Mouse (Mus musculus) cerebellum, adult 2 months (tissue): ENCODE measurements around the gene Gbp7. TPM values are rescaled to one million over a fixed set of nuclear protein-coding genes. Genes with fewer than 3 reads are reported as not detected.
"Not testable (repeated sequence)": the region's sequence is repeated elsewhere in the genome, so short reads cannot be mapped to it uniquely, and the experiment has no call there.

ENCODE experiments used
- DNase-seq, 2 experiments: peaks; one replicate each; pipeline ENCODE4 v3.0.0; 2021
- H3K27ac ChIP-seq: fragments of 200-500 bp; 2 replicates; pipeline ENCODE4 v1.5.1; 2012; ENCODE audit warnings: low read length, control low read depth, inconsistent platforms; ENCODE audit not compliant: insufficient read depth
- H3K27me3 ChIP-seq: fragments of 200-500 bp; 2 replicates; pipeline ENCODE4 v1.6.1; 2012; ENCODE audit warnings: inconsistent platforms, mild to moderate bottlenecking, low read length, moderate library complexity; ENCODE audit not compliant: control insufficient read depth, insufficient read depth
- H3K4me1 ChIP-seq: fragments of 200-500 bp; 2 replicates; pipeline ENCODE4 v1.6.1; 2011; ENCODE audit warnings: low read length; ENCODE audit not compliant: control insufficient read depth, insufficient read depth
- H3K4me3 ChIP-seq: fragments of 200-500 bp; replicated peaks from 2 replicates; pipeline ENCODE3; 2011; ENCODE audit warnings: mild to moderate bottlenecking, low read depth, low read length, control low read depth; ENCODE audit not compliant: insufficient read depth
- CTCF ChIP-seq: fragments of 200-500 bp; IDR thresholded peaks from 2 replicates; pipeline ENCODE4 v1.5.1; 2011; ENCODE audit warnings: low read depth, mild to moderate bottlenecking, control low read depth, low read length, moderate library complexity, borderline replicate concordance; ENCODE audit not compliant: insufficient read depth
- POLR2A ChIP-seq: fragments of 200-500 bp; IDR thresholded peaks from 2 replicates; pipeline ENCODE4 v1.6.1; 2011; ENCODE audit warnings: low read length, control low read depth, borderline replicate concordance; ENCODE audit not compliant: insufficient read depth
- WGBS: fragments of 180-500 bp; shearing (Covaris S2); methylation state at CpG from one replicate; pipeline ENCODE4 v1.1.7; 2018; 5-methylcytosine and 5-hydroxymethylcytosine counted together
- polyA plus RNA-seq: library from polyadenylated mRNA; depleted of rRNA; stranded (reverse); fragments of >200 nt; gene quantifications from 2 replicates; pipeline ENCODE4 v1.2.3, GENCODE M21; 2012

The Gbp7 gene
- polyA plus RNA-seq, 1 experiment = 1.7 TPM

DNA sequence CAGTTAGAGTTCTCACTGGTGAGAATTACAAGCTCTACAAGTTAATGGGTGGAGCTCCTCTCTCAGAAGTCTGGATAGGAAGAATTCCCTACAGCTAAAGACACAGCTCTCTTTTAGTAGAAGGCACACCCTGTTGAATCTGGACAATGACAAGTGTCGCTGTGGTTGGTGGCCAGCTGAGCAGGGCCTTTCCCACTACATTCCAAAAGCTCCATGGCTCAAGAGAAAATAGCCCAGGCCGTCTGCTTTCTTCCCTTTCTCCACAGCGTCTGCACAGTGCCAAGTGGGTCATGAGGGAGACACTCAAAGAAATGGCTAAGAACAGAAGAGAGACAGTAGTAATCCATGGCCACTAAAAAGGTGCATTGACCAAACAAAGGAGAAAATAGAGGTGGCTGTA is 2.0 kb upstream of the Gbp7 start:
- H3K4me3 ChIP-seq = no peak overlapping the region
- TF ChIP-seq POLR2A (no peak), CTCF (no peak)
- WGBS = 75% methylated on average over 3 of the region's 3 CpGs
- H3K27me3 ChIP-seq = no peaks in the 10 kb centered on the region; the same call in 1 of the 2 replicates
- no peak overlapping the region for H3K27ac ChIP-seq
- no peak for DNase-seq
- H3K4me1 ChIP-seq = no peaks in the 10 kb centered on the region; the same call in 1 of the 2 replicates

DNA sequence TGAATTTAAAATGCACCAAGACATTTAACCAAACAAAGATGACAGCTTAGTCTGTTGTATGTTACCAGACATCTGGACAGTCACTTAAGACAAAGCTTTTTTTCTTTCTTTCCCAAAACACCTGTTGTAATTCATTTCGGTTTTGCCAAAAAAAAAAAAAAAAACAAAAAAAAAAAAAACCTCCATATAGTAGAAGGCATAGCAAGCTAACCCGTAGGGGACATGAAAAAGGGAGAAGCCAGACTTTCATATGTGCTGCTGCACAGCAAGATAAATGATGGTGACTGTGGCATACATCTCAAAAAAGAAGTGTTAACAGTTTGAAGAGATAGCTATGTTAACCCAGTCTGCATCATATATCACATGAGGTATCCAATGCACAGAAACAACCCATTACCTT is 545 bp upstream of the Gbp7 start:
- TF ChIP-seq CTCF (no peak), POLR2A (no peak)
- WGBS = 35% methylated on average over 2 of the region's 2 CpGs
- no peaks in the 10 kb centered on the region; the same call in 1 of the 2 replicates for H3K27me3 ChIP-seq
- no peak for DNase-seq
- H3K4me3 ChIP-seq = no peak overlapping the region
- no peaks in the 10 kb centered on the region; the same call in 1 of the 2 replicates for H3K4me1 ChIP-seq
- no peak overlapping the region for H3K27ac ChIP-seq

DNA sequence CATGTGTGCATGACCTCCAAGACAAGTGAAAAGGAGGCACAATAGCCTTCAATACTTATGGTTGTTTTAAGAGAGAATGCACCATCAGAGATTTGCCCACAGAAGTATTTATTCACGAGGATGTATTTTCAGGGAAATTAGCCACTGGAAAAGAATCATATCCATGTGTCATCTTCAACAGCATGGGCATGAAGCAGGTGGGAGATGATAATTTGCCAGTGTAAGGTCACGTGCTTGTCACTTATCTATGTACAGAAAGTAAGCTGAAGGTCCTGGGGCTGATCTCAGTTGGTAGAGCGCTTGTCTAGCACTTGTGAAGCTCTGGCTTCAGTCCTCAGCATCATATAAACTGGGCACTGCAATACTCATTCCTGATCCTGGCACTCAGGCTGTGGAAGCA is 1.5 kb downstream of the Gbp7 start:
- Histone ChIP-seq H3K4me1 (no peaks in the 10 kb centered on the region; the same call in 1 of the 2 replicates), H3K27me3 (no peaks in the 10 kb centered on the region; the same call in 1 of the 2 replicates), H3K27ac (no peak overlapping the region), H3K4me3 (no peak overlapping the region)
- WGBS = 95% methylated on average over 3 of the region's 3 CpGs
- TF ChIP-seq POLR2A (no peak), CTCF (no peak)
- DNase-seq = no peak

DNA sequence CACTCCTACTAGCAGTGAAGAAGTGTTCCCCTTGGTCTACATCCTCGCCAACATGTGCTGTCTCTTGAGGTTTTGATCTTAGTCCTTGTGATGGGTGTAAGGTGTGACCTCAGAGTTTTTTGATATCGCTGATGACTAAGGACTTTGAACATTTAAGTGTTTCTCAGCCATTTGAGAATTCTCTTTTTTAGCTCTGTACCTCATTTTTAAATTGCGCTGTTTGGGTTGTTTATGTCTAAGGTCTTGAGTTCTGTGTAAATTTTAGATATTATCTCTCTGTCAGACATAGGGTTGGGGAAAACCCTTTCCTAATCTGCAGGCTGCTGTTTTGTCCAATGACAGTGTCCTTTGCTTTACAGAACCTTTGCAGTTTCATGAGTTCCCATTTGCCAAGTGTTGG is 3.0 kb downstream of the Gbp7 start:
- WGBS = 98% methylated on average over 3 of the region's 3 CpGs
- no peaks in the 10 kb centered on the region; the same call in 1 of the 2 replicates for H3K4me1 ChIP-seq
- TF ChIP-seq CTCF (no peak), POLR2A (no peak)
- no peak for DNase-seq
- H3K4me3 ChIP-seq = no peak overlapping the region
- H3K27ac ChIP-seq = no peak overlapping the region
- H3K27me3 ChIP-seq = no peaks in the 10 kb centered on the region; the same call in 1 of the 2 replicates

DNA sequence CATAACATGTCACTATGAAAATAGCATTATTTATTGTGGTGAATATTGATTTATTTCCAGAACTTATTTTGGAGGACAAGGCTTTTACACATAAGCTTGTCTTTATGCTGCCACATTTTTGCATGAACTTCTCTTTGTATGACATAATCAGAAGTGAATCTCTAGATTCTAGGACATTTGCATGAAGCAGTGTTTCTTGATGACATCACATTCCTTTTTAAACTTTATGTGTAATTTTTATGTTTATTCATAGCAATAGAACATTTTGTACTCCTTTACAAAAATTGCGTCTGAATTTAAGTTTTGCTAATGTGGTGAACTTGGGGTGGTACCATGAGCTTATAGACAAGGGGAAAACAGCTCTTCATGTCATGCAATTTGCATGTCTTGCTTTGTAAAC is 5.5 kb downstream of the Gbp7 start:
- H3K4me3 ChIP-seq = no peak overlapping the region
- WGBS = 83% methylated on average over 1 of the region's 1 CpGs
- H3K4me1 ChIP-seq = no peaks in the 10 kb centered on the region
- TF ChIP-seq POLR2A (no peak), CTCF (no peak)
- DNase-seq = no peak
- no peaks in the 10 kb centered on the region; the same call in 1 of the 2 replicates for H3K27me3 ChIP-seq
- H3K27ac ChIP-seq = no peak overlapping the region

DNA sequence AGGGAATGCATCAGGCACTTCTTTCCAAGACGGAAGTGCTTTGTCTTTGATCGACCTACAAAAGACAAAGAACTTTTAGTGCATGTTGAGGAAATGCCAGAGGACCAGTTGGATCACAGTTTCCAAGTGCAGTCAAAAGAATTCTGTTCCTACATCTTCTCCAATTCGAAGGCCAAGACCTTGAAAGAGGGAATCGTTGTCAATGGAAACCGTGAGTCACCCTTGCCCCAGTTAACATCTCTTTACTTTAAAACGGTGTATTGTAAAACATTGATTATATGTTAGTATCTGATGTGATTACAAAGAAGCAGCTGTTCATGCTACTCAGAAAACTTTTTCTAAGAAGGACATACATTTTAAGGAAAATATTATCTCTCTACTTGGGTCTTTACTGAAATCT is 11.2 kb downstream of the Gbp7 start:
- TF ChIP-seq POLR2A (no peak), CTCF (no peak)
- no peak overlapping the region for H3K27ac ChIP-seq
- no peaks in the 10 kb centered on the region for H3K4me1 ChIP-seq
- no peak for DNase-seq
- H3K4me3 ChIP-seq = no peak overlapping the region
- 86% methylated on average over 6 of the region's 6 CpGs for WGBS
- no peaks in the 10 kb centered on the region for H3K27me3 ChIP-seq

DNA sequence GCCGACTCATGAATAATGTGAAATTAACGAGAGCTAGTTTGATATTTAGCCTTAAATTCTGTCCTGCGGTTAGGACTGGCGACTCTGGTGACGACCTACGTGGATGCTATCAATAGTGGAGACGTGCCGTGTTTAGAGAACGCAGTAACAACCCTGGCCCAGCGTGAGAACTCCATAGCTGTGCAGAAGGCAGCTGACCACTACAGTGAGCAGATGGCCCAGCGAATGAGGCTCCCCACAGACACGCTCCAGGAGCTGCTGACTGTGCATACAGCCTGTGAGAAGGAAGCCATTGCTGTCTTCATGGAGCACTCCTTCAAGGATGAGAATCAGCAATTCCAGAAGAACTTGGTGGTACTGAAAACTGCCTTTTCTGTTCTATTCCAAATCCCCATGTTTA is 12.6 kb downstream of the Gbp7 start:
- H3K27me3 ChIP-seq, H3K4me3 ChIP-seq, H3K27ac ChIP-seq, H3K4me1 ChIP-seq: not testable (repeated sequence)
- 25% methylated on average over 12 of the region's 12 CpGs for WGBS
- peak; percentile 18 to 44 for DNase-seq

DNA sequence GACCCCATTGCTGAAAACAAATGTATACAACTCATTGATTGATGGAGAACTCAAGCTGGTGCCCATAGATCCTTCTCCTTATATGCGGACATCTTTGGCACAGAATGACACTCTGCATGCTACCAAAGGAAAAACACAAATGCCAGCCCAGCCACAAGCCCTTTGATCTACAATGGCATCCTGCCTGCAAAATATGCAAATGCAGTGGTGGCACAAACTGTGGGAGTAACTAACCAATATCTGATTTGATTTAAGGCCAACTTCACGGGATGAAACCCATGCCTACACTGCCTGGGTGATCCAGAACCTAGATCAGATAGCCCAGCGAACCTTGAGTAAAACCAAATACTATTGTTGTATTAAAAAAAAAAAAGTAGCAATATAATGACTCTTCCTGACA is 16.5 kb downstream of the Gbp7 start:
- 78% methylated on average over 3 of the region's 3 CpGs for WGBS
- no peak for DNase-seq
- Histone ChIP-seq H3K27me3 (no peaks in the 10 kb centered on the region), H3K27ac (no peak overlapping the region), H3K4me3 (no peak overlapping the region), H3K4me1 (no peaks in the 10 kb centered on the region)
- TF ChIP-seq POLR2A (no peak), CTCF (no peak)

DNA sequence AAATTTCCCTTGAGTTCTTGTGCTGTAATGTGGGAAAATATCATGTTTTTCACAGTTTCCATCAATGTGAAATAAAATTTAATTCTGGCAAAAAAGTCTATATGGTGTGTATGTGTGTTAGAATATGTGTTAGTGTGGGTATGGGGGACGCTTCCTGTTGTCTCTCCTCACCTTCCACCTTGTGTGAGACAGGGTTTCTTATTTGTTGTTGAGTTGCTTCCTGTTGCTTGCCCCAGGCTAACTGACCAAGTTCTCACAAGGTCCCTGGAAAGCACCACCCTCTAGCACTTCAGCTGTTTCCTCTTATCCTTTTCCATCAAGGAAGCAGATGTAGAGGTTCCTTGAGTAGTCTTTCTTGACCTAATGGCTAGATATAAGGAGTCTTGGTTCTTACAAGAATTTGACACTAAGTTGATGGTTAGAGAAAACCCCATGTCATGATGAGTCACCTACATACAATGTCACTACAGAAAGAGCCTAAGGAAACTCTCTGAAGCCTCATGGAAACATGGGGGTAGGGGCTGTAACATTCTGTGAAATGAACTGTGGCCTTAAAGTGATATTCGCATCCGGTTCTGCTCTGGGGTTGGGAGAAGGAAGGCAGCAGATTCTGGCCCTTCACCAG is 20.0 kb downstream of the Gbp7 start:
- WGBS = 92% methylated on average over 3 of the region's 3 CpGs
- H3K27ac ChIP-seq = no peak overlapping the region
- H3K27me3 ChIP-seq = no peaks in the 10 kb centered on the region; the same call in 1 of the 2 replicates
- no peak overlapping the region for H3K4me3 ChIP-seq
- TF ChIP-seq POLR2A (no peak), CTCF (no peak)
- DNase-seq = no peak
- H3K4me1 ChIP-seq = no peaks in the 10 kb centered on the region
